Mouse (Mus musculus): ENCODE results near the gene Gpr88. TPM values are rescaled to one million over a fixed set of nuclear protein-coding genes. Genes with fewer than 3 reads are reported as not detected.
A peak's percentile ranks its signal among the peaks of the same experiment; 100 is the strongest.

Gene Gpr88
- total and polyA plus RNA-seq, 3 experiments, result not detected

DNA sequence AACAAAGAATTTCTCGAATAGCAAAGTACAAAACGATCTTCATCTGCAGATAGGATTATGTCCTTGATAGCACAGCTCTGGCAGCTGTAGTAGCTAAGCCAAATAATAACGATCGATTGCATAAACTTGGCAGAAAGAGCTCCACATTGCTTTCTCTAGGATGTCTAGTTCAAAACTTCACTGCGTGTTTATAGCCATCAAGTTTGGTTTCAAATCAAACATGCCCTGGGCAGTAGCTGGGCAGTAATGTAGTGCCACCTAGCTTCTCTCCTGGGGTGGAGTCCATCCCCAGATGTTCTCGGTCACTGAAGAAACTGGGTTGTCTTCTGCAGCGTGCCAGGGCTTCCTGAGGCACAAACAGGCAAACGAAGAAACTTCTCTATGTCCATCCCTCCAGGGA is 44.1 kb downstream of the Gpr88 start:
- Histone ChIP-seq H3K4me1 (ENCODE audit: control insufficient read depth in 1 of 2, insufficient read depth in 2 of 2) (peaks cover 5 to 14% of the 10 kb centered on the region in 2 experiments; a peak in 3 of 4 replicates), H3K9me3 (replicated peaks; ENCODE audit: low read length) (no peaks in the 10 kb centered on the region), H3K9ac (ENCODE audit: insufficient read depth, low read depth) (no peak overlapping the region), H3K4me3 (replicated peaks in 1 of 3; ENCODE audit: low read depth in 2 of 3, low read length in 2 of 3, poor library complexity in 1 of 3) (no peak overlapping the region), H3K27ac (ENCODE audit: insufficient read depth, low read depth) (no peak overlapping the region), H3K4me2 (ENCODE audit: insufficient read depth, low read depth, poor library complexity, severe bottlenecking) (peak overlapping the region; percentile 45; the same call in 1 of the 2 replicates), H3K27me3 (replicated peaks) (no peaks in the 10 kb centered on the region), H3K36me3 (replicated peaks in 1 of 2; ENCODE audit: control insufficient read depth in 1 of 2, insufficient read depth in 1 of 2, low read length in 1 of 2) (no peaks in the 10 kb centered on the region), H3K79me2 (replicated peaks; ENCODE audit: control insufficient read depth, extremely low read depth, insufficient read depth, poor library complexity, severe bottlenecking) (no peaks in the 10 kb centered on the region)
- TF ChIP-seq SMC3 (IDR thresholded peaks at IDR 0.05; ENCODE audit: low read depth, low read length), result peak; percentile 34; the same call in 1 of the 2 replicates
- no peak for TF ChIP-seq RCOR1 (conservative IDR thresholded peaks at IDR 0.05; ENCODE audit: low read depth, low read length)
- no peak for TF ChIP-seq ZC3H11A (IDR thresholded peaks at IDR 0.05; ENCODE audit: low read depth, low read length)
- TF ChIP-seq RAD21 (IDR thresholded peaks at IDR 0.05; ENCODE audit: low read depth, low read length), result peak; percentile 45
- TF ChIP-seq CTCF (conservative IDR thresholded peaks at IDR 0.05 in 1 of 2, IDR thresholded peaks at IDR 0.05 in 1 of 2; ENCODE audit: low read depth in 2 of 2, low read length in 2 of 2), result peak in 1 of 2 experiments; percentile 50; a peak in 2 of 4 replicates
- no peak for DNase-seq (ENCODE audit: extremely low read depth)
- dilution Hi-C loops (cut with MboI; ENCODE audit: extremely low pct_ligation_motif_present, extremely low pct_unique_long_range_greater_than_20kb, low sequenced_read_pairs), result no loop called here
- in situ Hi-C loops (cut with MboI; ENCODE audit: low pct_ligation_motif_present, low pct_unique_long_range_greater_than_20kb, low sequenced_read_pairs), result loop anchor here (25.0 kb wide), 1 partner anchor 147 kb away; no protein-coding TSS in a partner anchor

DNA sequence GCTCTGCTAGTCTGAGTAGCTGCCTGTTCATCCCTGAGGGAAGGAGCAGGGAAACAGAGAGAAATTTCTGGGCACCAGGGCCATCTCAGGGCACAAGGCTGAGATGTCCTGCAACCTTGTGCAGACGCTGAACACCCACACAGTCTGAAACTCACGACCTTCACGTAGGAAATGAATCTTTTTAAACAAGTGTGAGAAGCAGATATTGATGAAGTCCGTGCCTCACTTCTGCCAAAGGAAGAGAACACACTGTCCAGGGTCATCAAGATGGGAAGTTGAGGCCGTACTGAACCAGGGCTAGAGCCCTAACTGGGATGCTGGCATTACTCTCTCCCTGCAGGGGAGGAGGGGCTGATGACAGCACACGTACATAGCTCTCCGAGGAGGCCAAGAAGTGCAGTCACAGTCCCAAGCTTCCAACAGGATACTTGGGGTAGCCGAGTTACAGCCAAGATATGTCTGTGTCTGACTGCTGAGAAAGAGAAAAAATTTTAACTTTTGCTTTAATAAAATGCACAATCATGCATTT is 46.9 kb downstream of the Gpr88 start:
- no peak overlapping the region for H3K27ac ChIP-seq (ENCODE audit: insufficient read depth, low read depth)
- no peak for DNase-seq (ENCODE audit: extremely low read depth)
- no peak overlapping the region for H3K4me3 ChIP-seq (replicated peaks in 1 of 3; ENCODE audit: low read depth in 2 of 3, low read length in 2 of 3, poor library complexity in 1 of 3)
- H3K79me2 ChIP-seq (replicated peaks; ENCODE audit: control insufficient read depth, extremely low read depth, insufficient read depth, poor library complexity, severe bottlenecking), result no peaks in the 10 kb centered on the region
- no peak overlapping the region for H3K4me2 ChIP-seq (ENCODE audit: insufficient read depth, low read depth, poor library complexity, severe bottlenecking)
- dilution Hi-C loops (cut with MboI; ENCODE audit: extremely low pct_ligation_motif_present, extremely low pct_unique_long_range_greater_than_20kb, low sequenced_read_pairs) (no loop called here), in situ Hi-C loops (cut with MboI; ENCODE audit: low pct_ligation_motif_present, low pct_unique_long_range_greater_than_20kb, low sequenced_read_pairs) (loop anchor here (25.0 kb wide), 1 partner anchor 144 kb away; no protein-coding TSS in a partner anchor)
- H3K4me1 ChIP-seq (ENCODE audit: control insufficient read depth in 1 of 2, insufficient read depth in 2 of 2), result peaks cover 5 to 15% of the 10 kb centered on the region in 2 experiments; a peak in 3 of 4 replicates
- no peak for TF ChIP-seq ETS1 (conservative IDR thresholded peaks at IDR 0.05; ENCODE audit: low read depth, low read length)
- TF ChIP-seq RCOR1 (conservative IDR thresholded peaks at IDR 0.05; ENCODE audit: low read depth, low read length), result no peak
- TF ChIP-seq MEF2A (IDR thresholded peaks at IDR 0.05; ENCODE audit: borderline replicate concordance, low read depth, low read length), result no peak
- no peak for TF ChIP-seq SIN3A (IDR thresholded peaks at IDR 0.05; ENCODE audit: low read length)
- no peaks in the 10 kb centered on the region for H3K9me3 ChIP-seq (replicated peaks; ENCODE audit: low read length)
- no peak overlapping the region for H3K9ac ChIP-seq (ENCODE audit: insufficient read depth, low read depth)
- no peaks in the 10 kb centered on the region for H3K27me3 ChIP-seq (replicated peaks)
- H3K36me3 ChIP-seq (replicated peaks in 1 of 2; ENCODE audit: control insufficient read depth in 1 of 2, insufficient read depth in 1 of 2, low read length in 1 of 2), result no peaks in the 10 kb centered on the region

DNA sequence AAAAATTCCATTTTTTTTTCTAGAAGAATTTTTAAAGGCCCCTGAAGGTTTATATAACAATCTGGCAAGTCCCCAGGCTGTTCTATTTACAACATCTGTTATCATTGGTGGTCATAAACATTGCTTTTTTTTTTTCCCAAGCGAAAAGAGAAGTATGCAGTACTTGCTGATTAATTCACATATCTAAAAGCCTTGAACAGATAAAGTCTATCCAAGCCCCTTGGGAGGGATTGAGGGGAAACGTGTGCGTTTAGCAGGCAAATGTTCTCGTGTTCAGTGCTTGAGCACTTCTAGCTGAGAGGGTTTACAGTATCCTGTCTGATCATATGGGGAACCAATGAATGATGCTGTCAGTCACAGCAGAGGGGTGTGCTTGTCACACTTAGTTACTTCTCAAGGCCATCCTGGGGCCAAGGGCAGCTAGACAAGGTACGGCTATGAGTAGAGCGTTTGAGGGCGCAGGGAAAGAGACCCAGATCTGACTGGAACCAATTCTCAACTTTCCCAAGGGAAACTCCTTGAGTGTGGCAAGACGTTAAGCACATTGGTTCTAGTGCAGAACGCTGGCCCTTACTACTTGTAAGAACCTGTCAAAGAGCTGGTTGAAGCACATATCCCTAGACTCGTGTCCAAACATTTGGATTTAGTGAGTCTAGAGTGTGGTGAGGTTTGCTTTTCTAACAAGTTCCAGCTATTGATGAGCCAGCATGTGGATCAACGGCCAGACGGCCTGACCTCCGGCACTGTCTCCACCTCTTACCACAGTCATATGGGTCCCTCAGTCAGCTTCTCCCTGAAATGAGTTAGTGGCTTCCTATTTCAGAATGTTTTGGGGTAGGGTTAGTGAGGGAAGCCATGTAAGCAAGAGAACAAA is 47.7 kb downstream of the Gpr88 start:
- no peak overlapping the region for H3K9ac ChIP-seq (ENCODE audit: insufficient read depth, low read depth)
- H3K79me2 ChIP-seq (replicated peaks; ENCODE audit: control insufficient read depth, extremely low read depth, insufficient read depth, poor library complexity, severe bottlenecking), result no peaks in the 10 kb centered on the region
- no peak overlapping the region for H3K4me2 ChIP-seq (ENCODE audit: insufficient read depth, low read depth, poor library complexity, severe bottlenecking)
- no peak overlapping the region for H3K27ac ChIP-seq (ENCODE audit: insufficient read depth, low read depth)
- in situ Hi-C loops (cut with MboI; ENCODE audit: low pct_ligation_motif_present, low pct_unique_long_range_greater_than_20kb, low sequenced_read_pairs), result loop anchor here (25.0 kb wide), 1 partner anchor 143 kb away; no protein-coding TSS in a partner anchor
- H3K27me3 ChIP-seq (replicated peaks), result no peaks in the 10 kb centered on the region
- dilution Hi-C loops (cut with MboI; ENCODE audit: extremely low pct_ligation_motif_present, extremely low pct_unique_long_range_greater_than_20kb, low sequenced_read_pairs), result no loop called here
- no peaks in the 10 kb centered on the region for H3K36me3 ChIP-seq (replicated peaks in 1 of 2; ENCODE audit: control insufficient read depth in 1 of 2, insufficient read depth in 1 of 2, low read length in 1 of 2)
- no peak overlapping the region for H3K4me3 ChIP-seq (replicated peaks in 1 of 3; ENCODE audit: low read depth in 2 of 3, low read length in 2 of 3, poor library complexity in 1 of 3)
- peaks cover 0 to 9% of the 10 kb centered on the region in 2 experiments; a peak in 3 of 4 replicates for H3K4me1 ChIP-seq (ENCODE audit: control insufficient read depth in 1 of 2, insufficient read depth in 2 of 2)
- no peaks in the 10 kb centered on the region for H3K9me3 ChIP-seq (replicated peaks; ENCODE audit: low read length)
- no peak for TF ChIP-seq JUND (conservative IDR thresholded peaks at IDR 0.05; ENCODE audit: low read depth, low read length)
- no peak for TF ChIP-seq MXI1 (IDR thresholded peaks at IDR 0.05; ENCODE audit: low read depth, low read length)
- TF ChIP-seq RAD21 (IDR thresholded peaks at IDR 0.05; ENCODE audit: low read depth, low read length), result no peak
- TF ChIP-seq MAX (IDR thresholded peaks at IDR 0.05; ENCODE audit: low read length), result no peak
- TF ChIP-seq CHD1 (IDR thresholded peaks at IDR 0.05; ENCODE audit: low read depth, low read length), result no peak
- no peak for TF ChIP-seq USF2 (conservative IDR thresholded peaks at IDR 0.05; ENCODE audit: low read depth, low read length)
- TF ChIP-seq MYC (IDR thresholded peaks at IDR 0.05; ENCODE audit: low read depth, low read length), result no peak
- no peak for TF ChIP-seq RCOR1 (conservative IDR thresholded peaks at IDR 0.05; ENCODE audit: low read depth, low read length)
- no peak for TF ChIP-seq CTCF (conservative IDR thresholded peaks at IDR 0.05 in 1 of 2, IDR thresholded peaks at IDR 0.05 in 1 of 2; ENCODE audit: low read depth in 2 of 2, low read length in 2 of 2)
- TF ChIP-seq JUN (IDR thresholded peaks at IDR 0.05; ENCODE audit: insufficient read depth, low read depth, low read length), result no peak
- no peak for TF ChIP-seq ELF1 (IDR thresholded peaks at IDR 0.05; ENCODE audit: low read depth, low read length)
- TF ChIP-seq CHD2 (IDR thresholded peaks at IDR 0.05; ENCODE audit: low read length), result no peak
- no peak for TF ChIP-seq TBP (conservative IDR thresholded peaks at IDR 0.05; ENCODE audit: low read depth, low read length)
- TF ChIP-seq USF1 (IDR thresholded peaks at IDR 0.05; ENCODE audit: low read depth, low read length), result no peak
- no peak for TF ChIP-seq ZC3H11A (IDR thresholded peaks at IDR 0.05; ENCODE audit: low read depth, low read length)
- TF ChIP-seq POLR2A (IDR thresholded peaks at IDR 0.05; ENCODE audit: low read depth, low read length), result no peak
- no peak for TF ChIP-seq SMC3 (IDR thresholded peaks at IDR 0.05; ENCODE audit: low read depth, low read length)
- no peak for DNase-seq (ENCODE audit: extremely low read depth)
